Mouse (Mus musculus): ENCODE results near the gene Dmrtc1c2. TPM values are rescaled to one million over a fixed set of nuclear protein-coding genes. Genes with fewer than 3 reads are reported as not detected.

Gene Dmrtc1c2
- polyA plus RNA-seq (2012; rRNA removed) = 0.06 TPM in 1 of 2 replicates, not detected in the other

GRCm38 (mm10) chrX:102854516-102854915 is at the start of gene Dmrtc1c2:
TSS of gene Dmrtc1c2 (minus strand) at chrX:102854616.

GRCm38 (mm10) chrX:102867871-102868270 is 13.5 kb upstream of the Dmrtc1c2 start, which contains the start of gene 1700031F05Rik:
TSS of gene 1700031F05Rik (minus strand) at chrX:102867971.

GRCm38 (mm10) chrX:102802663-102803062 is 51.8 kb downstream of the Dmrtc1c2 start, which contains the start of gene Dmrtc1c1:
TSS of gene Dmrtc1c1 (plus strand) at chrX:102802963.

Other genes with a start within 250 kb of the Dmrtc1c2 start
- 5.1 and 8.4 TPM in 2 replicates for gene Phka1, start 210.4 kb downstream of the Dmrtc1c2 start, polyA plus RNA-seq (2012; rRNA removed)
- not detected in 2 replicates for gene Gm3880, start 167.6 kb downstream of the Dmrtc1c2 start, polyA plus RNA-seq (2012; rRNA removed)
- gene Gm9112, start 147.0 kb downstream of the Dmrtc1c2 start, polyA plus RNA-seq (2012; rRNA removed) = 0.21 TPM in 1 of 2 replicates, not detected in the other
- gene Dmrtc1b, start 146.8 kb downstream of the Dmrtc1c2 start, polyA plus RNA-seq (2012; rRNA removed) = not detected in 2 replicates
- not detected in 2 replicates for gene Dmrtc1c1, start 51.7 kb downstream of the Dmrtc1c2 start, polyA plus RNA-seq (2012; rRNA removed)
- gene 1700031F05Rik, start 13.4 kb upstream of the Dmrtc1c2 start, polyA plus RNA-seq (2012; rRNA removed) = 0.04 TPM in 1 of 2 replicates, not detected in the other
- gene Dmrtc1a, start 54.1 kb upstream of the Dmrtc1c2 start, polyA plus RNA-seq (2012; rRNA removed) = 0.19 and 0.36 TPM in 2 replicates
- not detected in 2 replicates for gene 1700011M02Rik, start 54.3 kb upstream of the Dmrtc1c2 start, polyA plus RNA-seq (2012; rRNA removed)
- not detected in 2 replicates for gene 1700018G05Rik, start 73.8 kb upstream of the Dmrtc1c2 start, polyA plus RNA-seq (2012; rRNA removed)